17 mouse cellular contexts compared by ENCODE assay signal in genomic region chr7:112130660-112131059, GRCm38 (mm10). TPM values are rescaled to one million over a fixed set of nuclear protein-coding genes. Genes with fewer than 3 reads are reported as not detected.
"Had no signal": no experiment of that assay in that cellular context is flagged by ENCODE, and none has a peak within 500 bp of the region (broad histone marks: within the 10 kb centered on the region; RNA-seq: fewer than 3 reads in every experiment).

No protein-coding gene starts in this region.

- H3K4me1 ChIP-seq: liver, embryonic 15.5 days; midbrain, embryonic 12.5 days; neural tube, embryonic 13.5 days had no signal

- H3K27me3 ChIP-seq: kidney, embryonic 15.5 days; limb, embryonic 13.5 days; liver, embryonic 12.5 days; liver, embryonic 15.5 days; midbrain, embryonic 12.5 days; midbrain, embryonic 15.5 days; neural tube, embryonic 13.5 days had no signal

- ATAC-seq: liver, embryonic 12.5 days; midbrain, embryonic 15.5 days had no signal

- H3K9me3 ChIP-seq: kidney, embryonic 15.5 days; limb, embryonic 10.5 days; limb, embryonic 13.5 days; liver, embryonic 12.5 days; liver, embryonic 15.5 days; midbrain, embryonic 12.5 days; midbrain, embryonic 15.5 days; neural tube, embryonic 13.5 days had no signal

- H3K4me2 ChIP-seq: kidney, embryonic 15.5 days; limb, embryonic 13.5 days; liver, embryonic 12.5 days; liver, embryonic 15.5 days; midbrain, embryonic 12.5 days; midbrain, embryonic 15.5 days; neural tube, embryonic 13.5 days had no signal

- H3K27ac ChIP-seq: kidney, embryonic 15.5 days; limb, embryonic 10.5 days; liver, embryonic 12.5 days; liver, embryonic 15.5 days; macrophage; midbrain, embryonic 12.5 days; midbrain, embryonic 15.5 days; neural tube, embryonic 13.5 days had no signal

- DNase-seq: kidney, adult 8-10 months; kidney, postnatal 10 days; kidney, postnatal 36 days; liver; lung, adult 2 months; thymus, adult 18-20 months; thymus, postnatal 36 days had no signal

- H3K9ac ChIP-seq: kidney, embryonic 15.5 days; limb, embryonic 13.5 days; liver, embryonic 12.5 days; liver, embryonic 15.5 days; midbrain, embryonic 12.5 days; midbrain, embryonic 15.5 days; neural tube, embryonic 13.5 days had no signal

- H3K4me3 ChIP-seq: kidney, embryonic 15.5 days; limb, embryonic 10.5 days; limb, embryonic 13.5 days; liver, embryonic 12.5 days; liver, embryonic 15.5 days; midbrain, embryonic 12.5 days; midbrain, embryonic 15.5 days; neural tube, embryonic 13.5 days had no signal

- H3K36me3 ChIP-seq: kidney, embryonic 15.5 days; limb, embryonic 10.5 days; limb, embryonic 13.5 days; liver, embryonic 12.5 days; liver, embryonic 15.5 days; midbrain, embryonic 12.5 days; midbrain, embryonic 15.5 days; neural tube, embryonic 13.5 days had no signal

RNA-seq across cellular contexts. Expression of gene Dkk3, which starts 28.2 kb away (rescaled TPM):
- total RNA-seq: neutrophil, adult 5-6 weeks had no signal
- polyA plus RNA-seq: macrophage had no signal
